ENCODE assay signal across 12 mouse cellular contexts in the genomic region with DNA sequence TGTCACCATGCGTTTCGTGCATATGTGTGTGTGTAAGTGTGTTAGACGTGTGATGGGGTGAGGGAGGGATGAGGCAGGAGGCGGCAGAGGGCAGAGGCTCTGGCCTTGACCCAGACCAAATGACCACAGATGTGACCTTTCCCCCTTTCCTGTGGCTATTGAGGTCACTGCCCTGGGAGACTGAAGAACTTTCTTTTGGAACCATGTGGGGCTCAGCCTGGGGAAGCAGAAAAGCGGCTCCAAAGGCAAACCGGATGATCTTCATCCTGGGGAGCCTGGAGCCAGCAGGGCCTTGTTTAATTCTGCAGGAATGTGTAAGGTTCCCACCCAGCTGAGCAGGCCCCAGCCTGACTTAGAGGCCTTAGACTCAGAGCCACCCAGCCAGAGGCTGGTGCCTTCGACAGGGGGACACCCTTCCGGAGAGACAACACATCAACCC. TPM values are rescaled to one million over a fixed set of nuclear protein-coding genes. Genes with fewer than 3 reads are reported as not detected.
DNase-seq lines count a peak whose midpoint lies in the region; ATAC-seq lines count a peak whose summit lies in the region.
"Had no signal": no experiment of that assay in that cellular context is flagged by ENCODE, and none has a peak within 500 bp of the region (broad histone marks: within the 10 kb centered on the region; RNA-seq: fewer than 3 reads in every experiment).

No protein-coding gene starts in this region.

- no peak overlapping the region for H3K9ac ChIP-seq in midbrain, embryonic 14.5 days (replicated peaks; ENCODE audit: low read length)
- no peak overlapping the region for H3K9ac ChIP-seq in intestine, embryonic 15.5 days
- H3K9ac ChIP-seq in stomach, embryonic 14.5 days (replicated peaks; ENCODE audit: low read depth, low read length) = no peak overlapping the region
- H3K9ac ChIP-seq: forebrain, embryonic 15.5 days; hindbrain, embryonic 12.5 days had no signal

- peak overlapping the region; percentile 69 for H3K27ac ChIP-seq in midbrain, embryonic 10.5 days (replicated peaks)
- no peak overlapping the region for H3K27ac ChIP-seq in midbrain, embryonic 14.5 days (replicated peaks; ENCODE audit: low read depth, low read length)
- H3K27ac ChIP-seq in intestine, embryonic 15.5 days = peak overlapping the region; percentile 70
- H3K27ac ChIP-seq in stomach, embryonic 14.5 days (ENCODE audit: low read length) = peak overlapping the region; percentile 86
- H3K27ac ChIP-seq: forebrain, embryonic 15.5 days; hindbrain, embryonic 12.5 days had no signal

- no peak for ATAC-seq in midbrain, embryonic 14.5 days (ENCODE audit: low FRiP score, low TSS enrichment)
- no peak for ATAC-seq in intestine, embryonic 15.5 days
- ATAC-seq in stomach, embryonic 14.5 days (ENCODE audit: insufficient number of reproducible peaks, insufficient read depth, low FRiP score, low read depth) = no peak
- no peak for ATAC-seq in erythroid progenitor cell, adult 5-6 weeks (replicated peaks; ENCODE audit: low FRiP score, poor library complexity, severe bottlenecking)

- intact Hi-C loops in gastrocnemius, postnatal 36 days (cut with DNase I) = loop anchor here (10.0 kb wide), 1 partner anchor 487 kb away; no protein-coding TSS in a partner anchor

- no peaks in the 10 kb centered on the region for H3K36me3 ChIP-seq in midbrain, embryonic 10.5 days
- H3K36me3 ChIP-seq in midbrain, embryonic 14.5 days (ENCODE audit: control insufficient read depth, insufficient read depth, low read length) = no peaks in the 10 kb centered on the region
- no peaks in the 10 kb centered on the region for H3K36me3 ChIP-seq in intestine, embryonic 15.5 days
- H3K36me3 ChIP-seq in stomach, embryonic 14.5 days (ENCODE audit: control insufficient read depth, insufficient read depth, low read length) = no peaks in the 10 kb centered on the region
- H3K36me3 ChIP-seq: forebrain, embryonic 15.5 days; hindbrain, embryonic 12.5 days had no signal

- H3K4me1 ChIP-seq in midbrain, embryonic 10.5 days = peaks cover 20% of the 10 kb centered on the region
- 0 out of 2 replicates have a peak, but pooled peaks cover 5% of the 10 kb centered on the region for H3K4me1 ChIP-seq in midbrain, embryonic 14.5 days (ENCODE audit: control insufficient read depth, insufficient read depth, low read length)
- H3K4me1 ChIP-seq in intestine, embryonic 15.5 days (replicated peaks) = peaks cover 33% of the 10 kb centered on the region
- peaks cover 32% of the 10 kb centered on the region for H3K4me1 ChIP-seq in stomach, embryonic 14.5 days (ENCODE audit: control insufficient read depth, insufficient read depth, low read length)
- H3K4me1 ChIP-seq: forebrain, embryonic 15.5 days had no signal

- no peak overlapping the region for H3K4me2 ChIP-seq in midbrain, embryonic 14.5 days (ENCODE audit: low read length)
- H3K4me2 ChIP-seq in intestine, embryonic 15.5 days (replicated peaks) = no peak overlapping the region
- no peak overlapping the region for H3K4me2 ChIP-seq in stomach, embryonic 14.5 days (replicated peaks; ENCODE audit: low read depth, low read length)
- H3K4me2 ChIP-seq: forebrain, embryonic 15.5 days; hindbrain, embryonic 12.5 days had no signal

- H3K4me3 ChIP-seq in midbrain, embryonic 10.5 days = no peak overlapping the region
- H3K4me3 ChIP-seq in midbrain, embryonic 14.5 days (replicated peaks; ENCODE audit: low read depth, low read length) = no peak overlapping the region
- H3K4me3 ChIP-seq in intestine, embryonic 15.5 days (replicated peaks) = no peak overlapping the region
- H3K4me3 ChIP-seq in stomach, embryonic 14.5 days (ENCODE audit: low read depth, low read length) = no peak overlapping the region
- H3K4me3 ChIP-seq: forebrain, embryonic 15.5 days; hindbrain, embryonic 12.5 days had no signal

- peak; percentile 40 for DNase-seq in gastrocnemius, adult 18-20 months (ENCODE audit: low spot score)
- DNase-seq in gastrocnemius, postnatal 36 days = no peak
- DNase-seq in midbrain, embryonic 10.5 days (ENCODE audit: low spot score) = peak; percentile 18
- DNase-seq in midbrain, embryonic 14.5 days = no peak
- DNase-seq in cerebellum, postnatal 4 days (ENCODE audit: low spot score in 2 of 2) = no peak

- H3K9me3 ChIP-seq in midbrain, embryonic 10.5 days (replicated peaks) = no peaks in the 10 kb centered on the region
- no peaks in the 10 kb centered on the region for H3K9me3 ChIP-seq in midbrain, embryonic 14.5 days (ENCODE audit: control insufficient read depth, low read length)
- H3K9me3 ChIP-seq in intestine, embryonic 15.5 days = no peaks in the 10 kb centered on the region
- no peaks in the 10 kb centered on the region for H3K9me3 ChIP-seq in stomach, embryonic 14.5 days (ENCODE audit: control insufficient read depth, low read depth, low read length)
- H3K9me3 ChIP-seq: forebrain, embryonic 15.5 days; hindbrain, embryonic 12.5 days had no signal

- WGBS in midbrain, embryonic 10.5 days = 63% methylated on average over 8 of the region's 8 CpGs
- 64% methylated on average over 8 of the region's 8 CpGs for WGBS in midbrain, embryonic 14.5 days
- 66% methylated on average over 8 of the region's 8 CpGs for WGBS in intestine, embryonic 15.5 days
- WGBS in stomach, embryonic 14.5 days = 59% methylated on average over 8 of the region's 8 CpGs

- peaks cover 7% of the 10 kb centered on the region; the same call in 1 of the 2 replicates for H3K27me3 ChIP-seq in midbrain, embryonic 10.5 days (ENCODE audit: low read depth, poor library complexity, severe bottlenecking)
- H3K27me3 ChIP-seq in midbrain, embryonic 14.5 days (ENCODE audit: control insufficient read depth, insufficient read depth, low read length) = no peaks in the 10 kb centered on the region
- H3K27me3 ChIP-seq in intestine, embryonic 15.5 days (replicated peaks) = no peaks in the 10 kb centered on the region
- H3K27me3 ChIP-seq in stomach, embryonic 14.5 days (ENCODE audit: control insufficient read depth, insufficient read depth, low read length) = no peaks in the 10 kb centered on the region
- H3K27me3 ChIP-seq: forebrain, embryonic 15.5 days; hindbrain, embryonic 12.5 days had no signal

RNA-seq across cellular contexts. Expression of a gene that starts 49.6 kb away (rescaled TPM):
- under 1 TPM in 1 of 2 experiments, not detected in 1; 0.38 TPM for total RNA-seq in gastrocnemius, adult 18-20 months (2021)
- not detected for total RNA-seq in gastrocnemius, postnatal 36 days (2021)
- 0.11 and 0.27 TPM in 2 replicates for polyA plus RNA-seq in midbrain, embryonic 10.5 days (2016; fragmentation: Nextera tagmentation; extraction: Ambion mirVana)
- 0.20 TPM in 1 of 2 replicates, not detected in the other for polyA plus RNA-seq in midbrain, embryonic 14.5 days (2014; fragmentation: Nextera tagmentation; extraction: Ambion mirVana)
- 1.1 and 1.2 TPM in 2 replicates for polyA plus RNA-seq in intestine, embryonic 15.5 days (2015; fragmentation: Nextera tagmentation; extraction: Ambion mirVana)
- polyA plus RNA-seq in stomach, embryonic 14.5 days (2014; fragmentation: Nextera tagmentation; extraction: Ambion mirVana) = 0.27 and 1.1 TPM in 2 replicates
- total RNA-seq in erythroid progenitor cell, adult 5-6 weeks (2015; ENCODE audit: low replicate concordance) = 5.0 and 6.3 TPM in 2 replicates
- total RNA-seq in erythroid progenitor cell, adult 5-6 weeks (2017; ENCODE audit: low replicate concordance) = 2.7 and 3.0 TPM in 2 replicates
- total RNA-seq: left cerebral cortex, postnatal 10 days had no signal
- polyA plus RNA-seq: C2C12; forebrain, embryonic 15.5 days had no signal

Comparison
In these comparisons a context has a peak if more than half of its experiments do, and no peak if none do; other contexts are left out.
1. DNase-seq: peak in gastrocnemius, adult 18-20 months (single experiment) and midbrain, embryonic 10.5 days (single experiment); none in gastrocnemius, postnatal 36 days (0 of 2), midbrain, embryonic 14.5 days (single experiment) and cerebellum, postnatal 4 days (0 of 2).